In genomic region chr7:25599663-25600062, GRCm38 (mm10) we compare ENCODE assay signal across 9 mouse cellular contexts. TPM values are rescaled to one million over a fixed set of nuclear protein-coding genes. Genes with fewer than 3 reads are reported as not detected.
A peak's percentile ranks its signal among the peaks of the same experiment; 100 is the strongest.
DNase-seq lines count a peak whose midpoint lies in the region; ATAC-seq and TF ChIP-seq lines count a peak whose summit lies in the region.
"Had no signal": no experiment of that assay in that cellular context is flagged by ENCODE, and none has a peak within 500 bp of the region (broad histone marks: within the 10 kb centered on the region; RNA-seq: fewer than 3 reads in every experiment).

No protein-coding gene starts in this region.

- H3K36me3 ChIP-seq in CH12.LX (replicated peaks in 1 of 2; ENCODE audit: control insufficient read depth in 1 of 2, insufficient read depth in 1 of 2, low read length in 1 of 2), result no peaks in the 10 kb centered on the region
- no peaks in the 10 kb centered on the region for H3K36me3 ChIP-seq in lung, embryonic 16.5 days (ENCODE audit: control insufficient read depth, insufficient read depth, low read length)
- H3K36me3 ChIP-seq: heart, embryonic 15.5 days had no signal

- peak; percentile 90 for TF ChIP-seq RAD21 in CH12.LX (IDR thresholded peaks at IDR 0.05; ENCODE audit: low read depth, low read length)

- no peak for TF ChIP-seq EP300 in CH12.LX (IDR thresholded peaks at IDR 0.05; ENCODE audit: low read length)

- ATAC-seq in lung, embryonic 16.5 days (ENCODE audit: low read depth), result 0 out of 2 replicates have a peak, but pooled peaks have one; percentile 12

- no peaks in the 10 kb centered on the region for H3K79me2 ChIP-seq in CH12.LX (replicated peaks; ENCODE audit: control insufficient read depth, extremely low read depth, insufficient read depth, poor library complexity, severe bottlenecking)

- TF ChIP-seq POLR2A in CH12.LX (IDR thresholded peaks at IDR 0.05; ENCODE audit: low read depth, low read length), result no peak

- H3K4me3 ChIP-seq in CH12.LX (replicated peaks in 1 of 3; ENCODE audit: low read depth in 2 of 3, low read length in 2 of 3, poor library complexity in 1 of 3), result no peak overlapping the region
- H3K4me3 ChIP-seq in lung, embryonic 16.5 days (ENCODE audit: low read length), result no peak overlapping the region
- H3K4me3 ChIP-seq: heart, embryonic 15.5 days had no signal

- 0 out of 4 replicates have a peak, but pooled peaks cover 0 to 4% of the 10 kb centered on the region in 2 experiments for H3K4me1 ChIP-seq in CH12.LX (ENCODE audit: control insufficient read depth in 1 of 2, insufficient read depth in 2 of 2)
- no peaks in the 10 kb centered on the region for H3K4me1 ChIP-seq in lung, embryonic 16.5 days (replicated peaks; ENCODE audit: control insufficient read depth, insufficient read depth, low read length)
- H3K4me1 ChIP-seq: heart, embryonic 15.5 days had no signal

- intact Hi-C loops in heart, postnatal 14 days (cut with DNase I), result loop anchor here (5.0 kb wide), 2 partner anchors 112 to 177 kb away; no protein-coding TSS in a partner anchor

- H3K9me3 ChIP-seq in CH12.LX (replicated peaks; ENCODE audit: low read length), result no peaks in the 10 kb centered on the region
- H3K9me3 ChIP-seq in lung, embryonic 16.5 days (ENCODE audit: control insufficient read depth, low read length), result no peaks in the 10 kb centered on the region
- H3K9me3 ChIP-seq: heart, embryonic 15.5 days had no signal

- H3K27me3 ChIP-seq in CH12.LX (replicated peaks), result peaks cover 13% of the 10 kb centered on the region
- H3K27me3 ChIP-seq in lung, embryonic 16.5 days (ENCODE audit: control insufficient read depth, insufficient read depth, low read depth, low read length), result no peaks in the 10 kb centered on the region
- H3K27me3 ChIP-seq: heart, embryonic 15.5 days had no signal

- no peak overlapping the region for H3K9ac ChIP-seq in CH12.LX (ENCODE audit: insufficient read depth, low read depth)
- H3K9ac ChIP-seq in lung, embryonic 16.5 days (ENCODE audit: low read length), result no peak overlapping the region
- H3K9ac ChIP-seq: heart, embryonic 15.5 days had no signal

- WGBS in lung, embryonic 16.5 days, result 9% methylated on average over 10 of the region's 10 CpGs

- peak; percentile 79 for DNase-seq in CH12.LX (ENCODE audit: extremely low read depth)
- DNase-seq in adipocyte (ENCODE audit: low spot score), result peak; percentile 71
- peak; percentile 81 for DNase-seq in embryo, embryonic 11 days
- DNase-seq in heart, postnatal 14 days, result peak; percentile 65 to 78
- peak; percentile 44 to 87 for DNase-seq in layer of hippocampus, adult 18-20 months (ENCODE audit: low spot score in 2 of 2)
- DNase-seq in retina, postnatal 1 day, result peak; percentile 83
- peak; percentile 84 for DNase-seq in thymus, postnatal 4 days

- H3K27ac ChIP-seq in CH12.LX (ENCODE audit: insufficient read depth, low read depth), result no peak overlapping the region
- H3K27ac ChIP-seq in lung, embryonic 16.5 days (ENCODE audit: low read length), result no peak overlapping the region
- H3K27ac ChIP-seq: heart, embryonic 15.5 days had no signal

- dilution Hi-C loops in CH12.LX (cut with MboI; ENCODE audit: extremely low pct_ligation_motif_present, extremely low pct_unique_long_range_greater_than_20kb, low sequenced_read_pairs), result no loop called here

- in situ Hi-C loops in CH12.LX (cut with MboI; ENCODE audit: low pct_ligation_motif_present, low pct_unique_long_range_greater_than_20kb, low sequenced_read_pairs), result loop anchor here (5.0 kb wide), 2 partner anchors 117 to 167 kb away; no protein-coding TSS in a partner anchor

- H3K4me2 ChIP-seq in CH12.LX (ENCODE audit: insufficient read depth, low read depth, poor library complexity, severe bottlenecking), result no peak overlapping the region
- no peak overlapping the region for H3K4me2 ChIP-seq in lung, embryonic 16.5 days (ENCODE audit: low read depth, low read length)
- H3K4me2 ChIP-seq: heart, embryonic 15.5 days had no signal

- peak; percentile 91 to 92 for TF ChIP-seq CTCF in CH12.LX (conservative IDR thresholded peaks at IDR 0.05 in 1 of 2, IDR thresholded peaks at IDR 0.05 in 1 of 2; ENCODE audit: low read depth in 2 of 2, low read length in 2 of 2)

TF ChIP-seq in CH12.LX, 34 proteins besides CTCF, POLR2A, EP300 and RAD21:
- TF ChIP-seq JUN (IDR thresholded peaks at IDR 0.05; ENCODE audit: insufficient read depth, low read depth, low read length) (no peak), SMC3 (IDR thresholded peaks at IDR 0.05; ENCODE audit: low read depth, low read length) (peak; percentile 88)

RNA-seq across cellular contexts. Expression of gene Erich4, which starts 16.0 kb away (rescaled TPM):
- total RNA-seq in CH12.LX (2012; rRNA removed), result not detected in 2 replicates
- total RNA-seq in CH12.LX (2014; rRNA removed), result not detected in 2 replicates
- polyA plus RNA-seq in CH12.LX (2012; ENCODE audit: insufficient read length, low read depth), result not detected in 2 replicates
- under 1 TPM in 1 of 2 experiments, not detected in 1; 0.53 TPM for total RNA-seq in heart, postnatal 14 days (2021)
- under 1 TPM in 1 of 2 experiments, not detected in 1; 0.38 TPM for total RNA-seq in layer of hippocampus, adult 18-20 months (2021)
- polyA plus RNA-seq in lung, embryonic 16.5 days (2015; fragmentation: Nextera tagmentation; extraction: Ambion mirVana), result 0.23 TPM in 1 of 2 replicates, not detected in the other
- polyA plus RNA-seq: heart, embryonic 15.5 days had no signal

RNA-seq across cellular contexts. Expression of gene Dmac2, which starts 19.6 kb away (rescaled TPM):
- total RNA-seq in CH12.LX (2012; rRNA removed) (18.7 and 21.4 TPM in 2 replicates), CH12.LX (2014; rRNA removed) (19.8 and 20.6 TPM in 2 replicates)
- polyA plus RNA-seq in CH12.LX (2012; ENCODE audit: insufficient read length, low read depth), result 35.0 and 35.1 TPM in 2 replicates
- 10 to 100 TPM; 55.5 to 60.6 TPM for total RNA-seq in heart, postnatal 14 days (2021)
- 10 to 100 TPM; 50.5 to 53.9 TPM for total RNA-seq in layer of hippocampus, adult 18-20 months (2021)
- 34.5 TPM in 2 replicates for polyA plus RNA-seq in lung, embryonic 16.5 days (2015; fragmentation: Nextera tagmentation; extraction: Ambion mirVana)

RNA-seq across cellular contexts. Expression of gene B3gnt8, which starts 26.8 kb away (rescaled TPM):
- total RNA-seq in CH12.LX (2012; rRNA removed), result 0.21 TPM in 2 replicates
- total RNA-seq in CH12.LX (2014; rRNA removed), result not detected in 2 replicates
- 0.24 and 0.29 TPM in 2 replicates for polyA plus RNA-seq in CH12.LX (2012; ENCODE audit: insufficient read length, low read depth)
- 1 to 10 TPM; 4.9 to 5.8 TPM for total RNA-seq in heart, postnatal 14 days (2021)
- 1 to 10 TPM in 1 of 2 experiments, under 1 TPM in 1; 0.61 to 1.3 TPM for total RNA-seq in layer of hippocampus, adult 18-20 months (2021)
- 10.5 and 11.1 TPM in 2 replicates for polyA plus RNA-seq in lung, embryonic 16.5 days (2015; fragmentation: Nextera tagmentation; extraction: Ambion mirVana)

RNA-seq across cellular contexts. Expression of gene Bckdha, which starts 59.1 kb away (rescaled TPM):
- total RNA-seq in CH12.LX (2012; rRNA removed) (14.9 and 19.9 TPM in 2 replicates), CH12.LX (2014; rRNA removed) (20.8 and 21.4 TPM in 2 replicates)
- polyA plus RNA-seq in CH12.LX (2012; ENCODE audit: insufficient read length, low read depth), result 13.4 and 17.2 TPM in 2 replicates
- total RNA-seq in heart, postnatal 14 days (2021), result 100 to 1,000 TPM; 132 to 146 TPM
- total RNA-seq in layer of hippocampus, adult 18-20 months (2021), result 10 to 100 TPM; 37.0 to 41.2 TPM
- 64.6 and 67.6 TPM in 2 replicates for polyA plus RNA-seq in lung, embryonic 16.5 days (2015; fragmentation: Nextera tagmentation; extraction: Ambion mirVana)

RNA-seq across cellular contexts. Expression of gene Exosc5, which starts 59.3 kb away (rescaled TPM):
- 105 and 116 TPM in 2 replicates for total RNA-seq in CH12.LX (2012; rRNA removed)
- 114 and 123 TPM in 2 replicates for total RNA-seq in CH12.LX (2014; rRNA removed)
- 102 and 125 TPM in 2 replicates for polyA plus RNA-seq in CH12.LX (2012; ENCODE audit: insufficient read length, low read depth)
- 10 to 100 TPM; 16.9 to 17.2 TPM for total RNA-seq in heart, postnatal 14 days (2021)
- total RNA-seq in layer of hippocampus, adult 18-20 months (2021), result 10 to 100 TPM; 25.8 to 30.4 TPM
- 70.6 and 71.2 TPM in 2 replicates for polyA plus RNA-seq in lung, embryonic 16.5 days (2015; fragmentation: Nextera tagmentation; extraction: Ambion mirVana)
